Mouse (Mus musculus): ENCODE measurements around the gene Ldlrad3. TPM values are rescaled to one million over a fixed set of nuclear protein-coding genes. Genes with fewer than 3 reads are reported as not detected.
A peak's percentile ranks its signal among the peaks of the same experiment; 100 is the strongest.

The Ldlrad3 gene
- total and polyA plus RNA-seq, 3 experiments: 3.5 to 6.1 TPM; not detected in 1

DNA sequence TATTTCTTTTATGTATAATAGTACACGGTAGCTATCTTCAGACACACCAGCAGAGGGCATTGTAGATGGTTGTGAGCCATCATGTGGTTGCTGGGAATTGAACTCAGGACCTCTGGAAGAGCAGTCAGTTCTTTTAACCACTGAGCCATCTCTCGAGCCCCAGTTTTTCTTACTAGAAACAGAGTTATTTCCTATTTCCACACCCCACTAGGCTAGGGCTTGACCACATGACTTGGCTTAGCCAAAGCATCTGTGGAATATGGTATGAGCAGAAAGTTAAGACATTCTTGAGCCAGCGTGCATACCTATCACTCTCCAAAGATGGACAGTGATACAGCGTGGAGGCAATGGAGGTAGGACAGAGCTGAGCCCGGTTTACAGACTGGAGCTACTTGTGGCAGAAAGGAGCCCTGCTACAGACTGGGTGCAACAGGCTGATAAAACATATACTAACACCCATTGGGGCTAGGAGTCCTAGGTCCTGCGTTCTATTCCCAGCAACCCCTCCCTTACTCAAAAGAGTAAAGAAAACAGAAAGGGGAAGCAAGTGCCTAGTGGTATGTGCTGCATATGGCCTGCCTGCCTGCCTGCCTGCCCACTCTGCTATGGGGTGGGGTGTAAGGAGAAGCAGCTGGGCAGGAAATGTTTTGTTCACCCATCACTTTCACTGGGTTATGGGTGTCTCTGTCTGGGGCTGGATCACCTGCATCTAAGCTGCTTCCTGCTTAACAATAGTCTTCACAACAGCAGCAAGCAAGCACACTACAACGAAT, 147.1 kb downstream of the Ldlrad3 start (continued):
- TF ChIP-seq MYB (IDR thresholded peaks at IDR 0.05; ENCODE audit: low read depth, low read length) (no peak), ETS1 (IDR thresholded peaks at IDR 0.05; ENCODE audit: low read depth, low read length) (peak; percentile 72; the same call in 1 of the 2 replicates), ZKSCAN1 (IDR thresholded peaks at IDR 0.05; ENCODE audit: low read depth, low read length) (no peak), POLR2A (IDR thresholded peaks at IDR 0.05; ENCODE audit: control insufficient read depth in 1 of 2, insufficient read depth in 1 of 2, low read depth in 1 of 2, low read length in 2 of 2, poor library complexity in 1 of 2) (no peak), ZMIZ1 (IDR thresholded peaks at IDR 0.05; ENCODE audit: low read depth, low read length) (no peak), BHLHE40 (IDR thresholded peaks at IDR 0.05; ENCODE audit: borderline replicate concordance, low read depth, low read length) (no peak), MAX (IDR thresholded peaks at IDR 0.05; ENCODE audit: low read length) (0 out of 2 replicates have a peak, but pooled peaks have one; percentile 19), NRF1 (IDR thresholded peaks at IDR 0.05; ENCODE audit: insufficient read depth, low read depth, low read length, poor library complexity, severe bottlenecking) (no peak)

DNA sequence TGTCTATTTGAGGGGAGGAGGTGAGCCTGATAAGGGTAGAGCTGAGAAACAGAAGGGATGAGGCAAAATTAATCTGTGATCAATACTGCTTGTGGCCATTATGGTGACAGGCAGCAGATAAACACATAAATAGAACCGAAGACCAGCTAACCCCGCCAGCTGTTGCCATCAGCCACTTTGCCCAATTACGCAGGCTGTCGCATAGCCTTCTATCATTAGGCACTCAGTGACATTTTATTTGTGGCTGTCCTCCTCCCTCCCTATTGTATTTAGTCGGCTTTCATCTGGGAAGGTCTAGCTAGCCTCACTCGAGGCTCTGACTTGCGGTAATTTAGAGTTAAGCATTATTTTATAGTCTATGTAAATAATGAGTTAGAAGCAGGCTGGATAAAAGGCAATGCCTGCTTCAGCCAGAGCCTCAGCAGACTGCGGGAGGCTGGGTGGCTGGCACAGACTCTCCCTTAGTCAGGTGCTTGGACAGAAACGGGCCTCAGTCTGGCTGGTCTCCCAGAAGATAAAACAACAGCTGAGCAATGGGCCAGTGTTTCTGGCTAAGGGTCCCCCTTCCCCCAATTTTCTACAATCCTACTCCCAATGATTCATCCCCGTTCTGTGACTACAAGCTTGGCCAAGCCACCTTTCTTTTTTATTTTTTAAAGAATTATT, 147.8 kb downstream of the Ldlrad3 start:
- H3K36me3 ChIP-seq (ENCODE audit: control insufficient read depth in 1 of 2, insufficient read depth in 2 of 2, low read length in 2 of 2): peaks cover 0 to 44% of the 10 kb centered on the region in 2 experiments; a peak in 2 of 4 replicates
- no peaks in the 10 kb centered on the region for H3K79me2 ChIP-seq (ENCODE audit: control insufficient read depth, insufficient read depth, low read length, poor library complexity)
- H3K27me3 ChIP-seq (ENCODE audit: control insufficient read depth in 1 of 2, insufficient read depth in 2 of 2, low read length in 2 of 2): no peaks in the 10 kb centered on the region
- no peak for TF ChIP-seq MEF2A (IDR thresholded peaks at IDR 0.05; ENCODE audit: extremely low read depth, insufficient replicate concordance, low read depth, low read length, poor library complexity, severe bottlenecking)
- TF ChIP-seq MAX (IDR thresholded peaks at IDR 0.05; ENCODE audit: low read length): no peak
- no peak for TF ChIP-seq MXI1 (IDR thresholded peaks at IDR 0.05; ENCODE audit: low read depth, low read length)
- peak; percentile 41; the same call in 1 of the 2 replicates for TF ChIP-seq ETS1 (IDR thresholded peaks at IDR 0.05; ENCODE audit: low read depth, low read length)
- peak overlapping the region; percentile 79 for H3K27ac ChIP-seq (ENCODE audit: control insufficient read depth, low read depth, low read length)
- H3K4me3 ChIP-seq (ENCODE audit: control insufficient read depth in 1 of 2, insufficient read depth in 1 of 2, low read depth in 2 of 2, low read length in 2 of 2): no peak overlapping the region
- H3K4me1 ChIP-seq (ENCODE audit: control insufficient read depth in 1 of 2, insufficient read depth in 2 of 2, low read length in 2 of 2): peaks cover 5 to 48% of the 10 kb centered on the region in 2 experiments; a peak in 3 of 4 replicates
- H3K9ac ChIP-seq (ENCODE audit: control insufficient read depth, low read depth, low read length, poor library complexity, severe bottlenecking): 0 out of 2 replicates have a peak overlapping the region, but pooled peaks have one; percentile 9
- no peaks in the 10 kb centered on the region for H3K9me3 ChIP-seq (replicated peaks; ENCODE audit: insufficient read depth, low read length)
- peak; percentile 17 for DNase-seq (ENCODE audit: low read depth, low spot score)

GRCm38 (mm10) chr2:102036665-102037511, 149.3 kb downstream of the Ldlrad3 start:
- no peaks in the 10 kb centered on the region for H3K9me3 ChIP-seq (replicated peaks; ENCODE audit: insufficient read depth, low read length)
- H3K36me3 ChIP-seq (ENCODE audit: control insufficient read depth in 1 of 2, insufficient read depth in 2 of 2, low read length in 2 of 2): peaks cover 0 to 44% of the 10 kb centered on the region in 2 experiments; a peak in 2 of 4 replicates
- H3K9ac ChIP-seq (ENCODE audit: control insufficient read depth, low read depth, low read length, poor library complexity, severe bottlenecking): peak overlapping the region; percentile 19
- peak overlapping the region; percentile 54 for H3K27ac ChIP-seq (ENCODE audit: control insufficient read depth, low read depth, low read length)
- peaks cover 5 to 62% of the 10 kb centered on the region in 2 experiments; a peak in 3 of 4 replicates for H3K4me1 ChIP-seq (ENCODE audit: control insufficient read depth in 1 of 2, insufficient read depth in 2 of 2, low read length in 2 of 2)
- peak; percentile 96 for DNase-seq (ENCODE audit: low read depth, low spot score)
- peak overlapping the region; percentile 26 to 30; a peak in 3 of 4 replicates for H3K4me3 ChIP-seq (ENCODE audit: control insufficient read depth in 1 of 2, insufficient read depth in 1 of 2, low read depth in 2 of 2, low read length in 2 of 2)
- no peaks in the 10 kb centered on the region for H3K79me2 ChIP-seq (ENCODE audit: control insufficient read depth, insufficient read depth, low read length, poor library complexity)
- no peaks in the 10 kb centered on the region for H3K27me3 ChIP-seq (ENCODE audit: control insufficient read depth in 1 of 2, insufficient read depth in 2 of 2, low read length in 2 of 2)
- TF ChIP-seq MYB (IDR thresholded peaks at IDR 0.05; ENCODE audit: low read depth, low read length) (no peak; the same call in none of the 2 replicates), NRF1 (IDR thresholded peaks at IDR 0.05; ENCODE audit: insufficient read depth, low read depth, low read length, poor library complexity, severe bottlenecking) (peak; percentile 32; the same call in 1 of the 2 replicates), GABPA (IDR thresholded peaks at IDR 0.05; ENCODE audit: low read depth, low read length) (no peak), CHD2 (IDR thresholded peaks at IDR 0.05; ENCODE audit: low read length) (no peak), TBP (IDR thresholded peaks at IDR 0.05; ENCODE audit: low read depth, low read length) (peak; percentile 99), ZNF384 (IDR thresholded peaks at IDR 0.05; ENCODE audit: low read depth, low read length) (no peak), RAD21 (IDR thresholded peaks at IDR 0.05; ENCODE audit: low read depth, low read length) (no peak), BHLHE40 (IDR thresholded peaks at IDR 0.05; ENCODE audit: borderline replicate concordance, low read depth, low read length) (peak; percentile 85), HCFC1 (IDR thresholded peaks at IDR 0.05; ENCODE audit: low read depth, low read length) (0 out of 2 replicates have a peak, but pooled peaks have one; percentile 13), TCF12 (IDR thresholded peaks at IDR 0.05; ENCODE audit: low read depth, low read length) (peak; percentile 99), RCOR1 (IDR thresholded peaks at IDR 0.05; ENCODE audit: low read depth, low read length) (peak; percentile 99), SMC3 (IDR thresholded peaks at IDR 0.05; ENCODE audit: low read depth, low read length) (no peak), KAT2A (conservative IDR thresholded peaks at IDR 0.05; ENCODE audit: low read depth, low read length) (no peak), E2F4 (IDR thresholded peaks at IDR 0.05; ENCODE audit: borderline replicate concordance, low read depth, low read length) (no peak), MXI1 (IDR thresholded peaks at IDR 0.05; ENCODE audit: low read depth, low read length) (peak; percentile 79), CTCF (IDR thresholded peaks at IDR 0.05 in 2 of 3, conservative IDR thresholded peaks at IDR 0.05 in 1 of 3; ENCODE audit: control insufficient read depth in 1 of 3, insufficient read depth in 1 of 3, low read depth in 2 of 3, low read length in 3 of 3, poor library complexity in 1 of 3, severe bottlenecking in 1 of 3) (peak; percentile 24 to 50 (median 44); a peak in 5 of 6 replicates), GATA1 (IDR thresholded peaks at IDR 0.05; ENCODE audit: low read depth, low read length) (peak; percentile 98)
